Comparison of ENCODE assay signal across 8 mouse cellular contexts in the genomic region with DNA sequence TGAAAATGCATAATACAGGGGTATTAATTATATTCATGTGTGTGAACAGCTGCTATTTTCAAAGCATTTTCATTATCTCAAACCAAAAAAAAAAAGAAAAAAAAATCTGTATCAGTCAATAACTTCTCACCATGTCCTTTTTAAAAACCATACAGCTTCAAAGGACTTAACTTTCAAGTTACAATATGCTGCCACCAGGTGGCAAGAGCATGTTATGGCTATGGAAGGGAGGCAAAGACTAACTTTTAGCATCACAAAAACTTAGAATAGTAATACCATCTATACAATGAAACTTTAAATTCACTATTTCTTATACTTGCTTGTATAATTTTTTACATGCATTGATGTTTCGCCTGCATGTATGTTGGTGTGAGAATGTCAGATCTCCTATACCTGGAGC. TPM values are rescaled to one million over a fixed set of nuclear protein-coding genes. Genes with fewer than 3 reads are reported as not detected.
DNase-seq lines count a peak whose midpoint lies in the region; ATAC-seq lines count a peak whose summit lies in the region.

No protein-coding gene starts in this region.

- 74% methylated on average over 1 of the region's 1 CpGs for WGBS in embryonic facial prominence, embryonic 11.5 days
- WGBS in embryonic facial prominence, embryonic 10.5 days, result 81% methylated on average over 1 of the region's 1 CpGs
- WGBS in liver, embryonic 12.5 days (ENCODE audit: insufficient replicate concordance), result 44% methylated on average over 1 of the region's 1 CpGs
- 69% methylated on average over 1 of the region's 1 CpGs for WGBS in intestine, embryonic 16.5 days

- H3K36me3 ChIP-seq in embryonic facial prominence, embryonic 11.5 days (replicated peaks; ENCODE audit: control insufficient read depth, insufficient read depth, low read depth, low read length), result no peaks in the 10 kb centered on the region
- no peaks in the 10 kb centered on the region for H3K36me3 ChIP-seq in embryonic facial prominence, embryonic 10.5 days (replicated peaks)
- H3K36me3 ChIP-seq in liver, embryonic 12.5 days, result no peaks in the 10 kb centered on the region
- no peaks in the 10 kb centered on the region for H3K36me3 ChIP-seq in intestine, embryonic 16.5 days (ENCODE audit: control insufficient read depth, insufficient read depth, low read length)

- H3K9me3 ChIP-seq in embryonic facial prominence, embryonic 11.5 days (replicated peaks; ENCODE audit: control insufficient read depth, low read length), result no peaks in the 10 kb centered on the region
- no peaks in the 10 kb centered on the region for H3K9me3 ChIP-seq in embryonic facial prominence, embryonic 10.5 days
- no peaks in the 10 kb centered on the region for H3K9me3 ChIP-seq in liver, embryonic 12.5 days (replicated peaks)
- H3K9me3 ChIP-seq in intestine, embryonic 16.5 days (ENCODE audit: control insufficient read depth, low read length), result no peaks in the 10 kb centered on the region

- no peaks in the 10 kb centered on the region for H3K4me1 ChIP-seq in embryonic facial prominence, embryonic 11.5 days (ENCODE audit: control insufficient read depth, insufficient read depth, low read length)
- no peaks in the 10 kb centered on the region for H3K4me1 ChIP-seq in embryonic facial prominence, embryonic 10.5 days
- H3K4me1 ChIP-seq in liver, embryonic 12.5 days, result no peaks in the 10 kb centered on the region
- 0 out of 2 replicates have a peak, but pooled peaks cover 2% of the 10 kb centered on the region for H3K4me1 ChIP-seq in intestine, embryonic 16.5 days (ENCODE audit: control insufficient read depth, insufficient read depth, low read length)

- no peak for ATAC-seq in embryonic facial prominence, embryonic 11.5 days (replicated peaks; ENCODE audit: insufficient number of reproducible peaks, low FRiP score, low TSS enrichment, low read depth)
- no peak for ATAC-seq in liver, embryonic 12.5 days
- ATAC-seq in intestine, embryonic 16.5 days, result no peak
- ATAC-seq in frontal cortex, adult (ENCODE audit: low TSS enrichment), result no peak

- no peak overlapping the region for H3K4me3 ChIP-seq in embryonic facial prominence, embryonic 11.5 days (ENCODE audit: low read depth, low read length)
- H3K4me3 ChIP-seq in embryonic facial prominence, embryonic 10.5 days, result no peak overlapping the region
- no peak overlapping the region for H3K4me3 ChIP-seq in liver, embryonic 12.5 days
- H3K4me3 ChIP-seq in intestine, embryonic 16.5 days (ENCODE audit: low read length), result no peak overlapping the region

- no peak overlapping the region for H3K9ac ChIP-seq in embryonic facial prominence, embryonic 11.5 days (replicated peaks; ENCODE audit: low read length)
- H3K9ac ChIP-seq in liver, embryonic 12.5 days, result no peak overlapping the region
- H3K9ac ChIP-seq in intestine, embryonic 16.5 days (ENCODE audit: low read depth, low read length), result no peak overlapping the region

- no peak overlapping the region for H3K4me2 ChIP-seq in embryonic facial prominence, embryonic 11.5 days (ENCODE audit: low read depth, low read length)
- no peak overlapping the region for H3K4me2 ChIP-seq in liver, embryonic 12.5 days
- no peak overlapping the region for H3K4me2 ChIP-seq in intestine, embryonic 16.5 days (ENCODE audit: low read depth, low read length)

- no peak overlapping the region for H3K27ac ChIP-seq in embryonic facial prominence, embryonic 11.5 days (replicated peaks; ENCODE audit: low read depth, low read length)
- H3K27ac ChIP-seq in embryonic facial prominence, embryonic 10.5 days (replicated peaks), result no peak overlapping the region
- no peak overlapping the region for H3K27ac ChIP-seq in liver, embryonic 12.5 days
- H3K27ac ChIP-seq in intestine, embryonic 16.5 days (ENCODE audit: low read length), result no peak overlapping the region

- no peaks in the 10 kb centered on the region for H3K27me3 ChIP-seq in embryonic facial prominence, embryonic 11.5 days (ENCODE audit: control insufficient read depth, insufficient read depth, low read length)
- H3K27me3 ChIP-seq in embryonic facial prominence, embryonic 10.5 days (replicated peaks; ENCODE audit: low read depth, poor library complexity, severe bottlenecking), result no peaks in the 10 kb centered on the region
- no peaks in the 10 kb centered on the region for H3K27me3 ChIP-seq in liver, embryonic 12.5 days (replicated peaks)
- no peaks in the 10 kb centered on the region for H3K27me3 ChIP-seq in intestine, embryonic 16.5 days (replicated peaks; ENCODE audit: control insufficient read depth, insufficient read depth, low read length)

- peak; percentile 67 for DNase-seq in embryonic facial prominence, embryonic 11.5 days (ENCODE audit: low spot score)
- DNase-seq in embryonic facial prominence, embryonic 10.5 days (ENCODE audit: low spot score), result no peak
- DNase-seq in liver (peak; percentile 22), adipocyte (ENCODE audit: low spot score) (peak; percentile 61)
- peak; percentile 57 for DNase-seq in lung, postnatal 14 days

RNA-seq across cellular contexts. Expression of gene Rnf38, which starts 33.6 kb away (rescaled TPM):
- polyA plus RNA-seq in embryonic facial prominence, embryonic 11.5 days (2014; fragmentation: Nextera tagmentation; extraction: Ambion mirVana), result 36.6 and 40.9 TPM in 2 replicates
- polyA plus RNA-seq in embryonic facial prominence, embryonic 10.5 days (2016; fragmentation: Nextera tagmentation; extraction: Ambion mirVana), result 34.1 and 34.8 TPM in 2 replicates
- 15.3 and 16.7 TPM in 2 replicates for polyA plus RNA-seq in liver, embryonic 12.5 days (2016; fragmentation: Nextera tagmentation; extraction: Ambion mirVana)
- polyA plus RNA-seq in intestine, embryonic 16.5 days (2015; fragmentation: Nextera tagmentation; extraction: Ambion mirVana), result 10.3 and 11.4 TPM in 2 replicates
